ENCODE assay signal across 31 mouse cellular contexts in the genomic region with DNA sequence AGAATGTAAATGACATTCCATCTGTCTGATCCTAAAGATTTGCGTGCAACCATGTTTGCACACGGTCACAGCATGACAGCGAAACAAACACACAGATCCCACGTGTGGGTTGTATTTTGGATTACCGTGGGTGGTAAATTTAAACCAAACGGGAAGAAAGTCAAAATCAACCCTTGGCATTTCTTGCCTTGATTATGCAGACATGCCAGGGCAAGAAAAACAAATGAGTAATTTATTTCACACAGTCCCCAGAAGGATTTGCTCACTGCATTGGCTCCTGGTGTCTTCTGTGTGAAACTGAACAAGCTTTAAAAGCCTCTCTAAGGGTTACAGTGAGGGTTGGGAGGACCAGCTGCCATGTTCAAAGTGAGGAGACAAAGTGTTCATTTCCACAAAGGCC. TPM values are rescaled to one million over a fixed set of nuclear protein-coding genes. Genes with fewer than 3 reads are reported as not detected.
DNase-seq lines count a peak whose midpoint lies in the region; ATAC-seq and TF ChIP-seq lines count a peak whose summit lies in the region.
"Had no signal": no experiment of that assay in that cellular context is flagged by ENCODE, and none has a peak within 500 bp of the region (broad histone marks: within the 10 kb centered on the region; RNA-seq: fewer than 3 reads in every experiment).

No protein-coding gene starts in this region.

- H3K9me3 ChIP-seq in embryonic facial prominence, embryonic 14.5 days (ENCODE audit: control insufficient read depth, low read length), result no peaks in the 10 kb centered on the region
- no peaks in the 10 kb centered on the region for H3K9me3 ChIP-seq in embryonic facial prominence, embryonic 10.5 days
- no peaks in the 10 kb centered on the region for H3K9me3 ChIP-seq in embryonic facial prominence, embryonic 15.5 days (replicated peaks)
- no peaks in the 10 kb centered on the region for H3K9me3 ChIP-seq in intestine, postnatal 0 days (ENCODE audit: control insufficient read depth)
- H3K9me3 ChIP-seq: forebrain, embryonic 12.5 days; heart, embryonic 10.5 days; heart, embryonic 15.5 days; hindbrain, embryonic 12.5 days; limb, embryonic 13.5 days; neural tube, embryonic 13.5 days had no signal

- peak; percentile 32 for DNase-seq in embryonic facial prominence, embryonic 14.5 days (ENCODE audit: low spot score)
- no peak for DNase-seq in embryonic facial prominence, embryonic 10.5 days (ENCODE audit: low spot score)
- DNase-seq in layer of hippocampus, adult 18-20 months (ENCODE audit: low spot score in 2 of 2), result peak; percentile 21 to 60
- no peak for DNase-seq in layer of hippocampus, adult 9-10 months (ENCODE audit: low spot score)
- DNase-seq in telencephalon, adult 2 months (ENCODE audit: low read depth, low spot score), result peak; percentile 36
- DNase-seq: adrenal gland, adult 8-10 months; cerebellum, adult 8-10 months; cerebellum, postnatal 25 days; gastrocnemius, postnatal 14 days; heart, adult 11 months; kidney, postnatal 4 days; lung, postnatal 36 days; right cerebral cortex, postnatal 4 days; thymus, postnatal 14 days had no signal

- H3K4me3 ChIP-seq in embryonic facial prominence, embryonic 14.5 days (ENCODE audit: low read depth, low read length), result no peak overlapping the region
- no peak overlapping the region for H3K4me3 ChIP-seq in embryonic facial prominence, embryonic 10.5 days
- H3K4me3 ChIP-seq in embryonic facial prominence, embryonic 15.5 days (replicated peaks), result no peak overlapping the region
- no peak overlapping the region for H3K4me3 ChIP-seq in intestine, postnatal 0 days (ENCODE audit: low read depth, low read length)
- H3K4me3 ChIP-seq: erythroblast, embryonic 14.5 days; forebrain, embryonic 12.5 days; heart, embryonic 10.5 days; heart, embryonic 15.5 days; hindbrain, embryonic 12.5 days; left cerebral cortex, adult 2 months; limb, embryonic 13.5 days; myocyte; neural tube, embryonic 13.5 days had no signal

- H3K9ac ChIP-seq in embryonic facial prominence, embryonic 14.5 days (ENCODE audit: low read depth, low read length), result no peak overlapping the region
- H3K9ac ChIP-seq in embryonic facial prominence, embryonic 15.5 days, result no peak overlapping the region
- no peak overlapping the region for H3K9ac ChIP-seq in intestine, postnatal 0 days (ENCODE audit: low read depth, low read length)
- H3K9ac ChIP-seq: forebrain, embryonic 12.5 days; heart, embryonic 15.5 days; hindbrain, embryonic 12.5 days; limb, embryonic 13.5 days; neural tube, embryonic 13.5 days had no signal

- 53% methylated on average over 6 of the region's 6 CpGs for WGBS in embryonic facial prominence, embryonic 14.5 days
- WGBS in embryonic facial prominence, embryonic 10.5 days, result 86% methylated on average over 6 of the region's 6 CpGs
- WGBS in embryonic facial prominence, embryonic 15.5 days, result 21% methylated on average over 6 of the region's 6 CpGs
- WGBS in intestine, postnatal 0 days, result 65% methylated on average over 6 of the region's 6 CpGs

- ATAC-seq in embryonic facial prominence, embryonic 14.5 days (ENCODE audit: low read depth), result no peak
- no peak for ATAC-seq in embryonic facial prominence, embryonic 15.5 days (ENCODE audit: insufficient number of reproducible peaks, low FRiP score, low TSS enrichment, low read depth)
- ATAC-seq in intestine, postnatal 0 days, result no peak
- ATAC-seq: hindbrain, postnatal 0 days; intestine, embryonic 16.5 days had no signal

- peaks cover 13% of the 10 kb centered on the region; the same call in 1 of the 2 replicates for H3K4me1 ChIP-seq in embryonic facial prominence, embryonic 14.5 days (ENCODE audit: control insufficient read depth, insufficient read depth, low read length)
- peaks cover 13% of the 10 kb centered on the region; the same call in 1 of the 2 replicates for H3K4me1 ChIP-seq in embryonic facial prominence, embryonic 10.5 days
- H3K4me1 ChIP-seq in embryonic facial prominence, embryonic 15.5 days, result peaks cover 17% of the 10 kb centered on the region
- H3K4me1 ChIP-seq in intestine, postnatal 0 days (replicated peaks; ENCODE audit: control insufficient read depth, insufficient read depth, low read length), result no peaks in the 10 kb centered on the region
- H3K4me1 ChIP-seq: forebrain, embryonic 12.5 days; heart, embryonic 10.5 days; heart, embryonic 15.5 days; hindbrain, embryonic 12.5 days; neural tube, embryonic 13.5 days had no signal

- no peaks in the 10 kb centered on the region for H3K36me3 ChIP-seq in embryonic facial prominence, embryonic 14.5 days (ENCODE audit: control insufficient read depth, insufficient read depth, low read length)
- no peaks in the 10 kb centered on the region for H3K36me3 ChIP-seq in embryonic facial prominence, embryonic 10.5 days (replicated peaks)
- H3K36me3 ChIP-seq in embryonic facial prominence, embryonic 15.5 days, result no peaks in the 10 kb centered on the region
- no peaks in the 10 kb centered on the region for H3K36me3 ChIP-seq in intestine, postnatal 0 days (ENCODE audit: control insufficient read depth, insufficient read depth)
- H3K36me3 ChIP-seq: forebrain, embryonic 12.5 days; heart, embryonic 10.5 days; heart, embryonic 15.5 days; hindbrain, embryonic 12.5 days; limb, embryonic 13.5 days; neural tube, embryonic 13.5 days had no signal

- no peak overlapping the region for H3K4me2 ChIP-seq in embryonic facial prominence, embryonic 14.5 days (ENCODE audit: low read depth, low read length)
- H3K4me2 ChIP-seq in embryonic facial prominence, embryonic 15.5 days (replicated peaks), result no peak overlapping the region
- no peak overlapping the region for H3K4me2 ChIP-seq in intestine, postnatal 0 days (replicated peaks; ENCODE audit: low read depth)
- H3K4me2 ChIP-seq: forebrain, embryonic 12.5 days; heart, embryonic 15.5 days; hindbrain, embryonic 12.5 days; limb, embryonic 13.5 days; liver, embryonic 11.5 days; midbrain, embryonic 11.5 days; neural tube, embryonic 13.5 days had no signal

- H3K27me3 ChIP-seq in embryonic facial prominence, embryonic 14.5 days (replicated peaks; ENCODE audit: control insufficient read depth, insufficient read depth, low read length), result no peaks in the 10 kb centered on the region
- H3K27me3 ChIP-seq in embryonic facial prominence, embryonic 10.5 days (replicated peaks; ENCODE audit: low read depth, poor library complexity, severe bottlenecking), result no peaks in the 10 kb centered on the region
- H3K27me3 ChIP-seq in embryonic facial prominence, embryonic 15.5 days, result no peaks in the 10 kb centered on the region
- no peaks in the 10 kb centered on the region for H3K27me3 ChIP-seq in intestine, postnatal 0 days (replicated peaks; ENCODE audit: control insufficient read depth, insufficient read depth, low read length)
- H3K27me3 ChIP-seq: CH12.LX; forebrain, embryonic 12.5 days; heart, embryonic 15.5 days; hindbrain, embryonic 12.5 days; limb, embryonic 13.5 days; neural tube, embryonic 13.5 days had no signal

- no peak for TF ChIP-seq CTCF in intestine, postnatal 0 days (IDR thresholded peaks at IDR 0.05; ENCODE audit: low read depth)

- no peak overlapping the region; the same call in 1 of the 2 replicates for H3K27ac ChIP-seq in embryonic facial prominence, embryonic 14.5 days (replicated peaks; ENCODE audit: low read depth, low read length)
- H3K27ac ChIP-seq in embryonic facial prominence, embryonic 10.5 days (replicated peaks), result no peak overlapping the region
- H3K27ac ChIP-seq in embryonic facial prominence, embryonic 15.5 days (replicated peaks), result peak overlapping the region; percentile 11; the same call in 1 of the 2 replicates
- H3K27ac ChIP-seq in intestine, postnatal 0 days (ENCODE audit: low read depth, low read length), result no peak overlapping the region
- H3K27ac ChIP-seq: forebrain, embryonic 12.5 days; heart, embryonic 10.5 days; heart, embryonic 15.5 days; hindbrain, embryonic 12.5 days; hindbrain, postnatal 0 days; left cerebral cortex, adult 2 months; limb, embryonic 13.5 days; neural tube, embryonic 13.5 days had no signal

RNA-seq across cellular contexts. Expression of a gene that starts 22.0 kb away (rescaled TPM):
- polyA plus RNA-seq in embryonic facial prominence, embryonic 14.5 days (2014; fragmentation: Nextera tagmentation; extraction: Ambion mirVana), result 63.9 and 64.1 TPM in 2 replicates
- 0.60 and 1.3 TPM in 2 replicates for polyA plus RNA-seq in embryonic facial prominence, embryonic 10.5 days (2016; fragmentation: Nextera tagmentation; extraction: Ambion mirVana)
- 1 to 10 TPM; 8.7 to 9.4 TPM for total RNA-seq in layer of hippocampus, adult 18-20 months (2021)
- 51.6 and 54.8 TPM in 2 replicates for polyA plus RNA-seq in embryonic facial prominence, embryonic 15.5 days (2015; fragmentation: Nextera tagmentation; extraction: Ambion mirVana)
- 15.7 and 18.9 TPM in 2 replicates for polyA plus RNA-seq in intestine, postnatal 0 days (2015; fragmentation: Nextera tagmentation; extraction: Ambion mirVana)
- total RNA-seq: megakaryocyte, adult 5-6 weeks had no signal
- polyA plus RNA-seq: erythroblast, embryonic 14.5 days had no signal

Comparison
In these comparisons a context has a peak if more than half of its experiments do, and no peak if none do; other contexts are left out.
1. DNase-seq: peak in embryonic facial prominence, embryonic 14.5 days (single experiment), layer of hippocampus, adult 18-20 months (2 of 2) and telencephalon, adult 2 months (single experiment); none in embryonic facial prominence, embryonic 10.5 days (single experiment) and layer of hippocampus, adult 9-10 months (single experiment).